Mouse (Mus musculus) ES-Bruce4 (cell line): ENCODE data around the gene Rad21l.

Source experiments
- CTCF ChIP-seq: IDR thresholded peaks from one replicate; pipeline ENCODE4 v1.8.1; 2011; ENCODE audit warnings: low read depth, low read length
- POLR2A ChIP-seq: IDR thresholded peaks from one replicate; pipeline ENCODE4 v1.8.1; 2011; ENCODE audit warnings: low read length; ENCODE audit not compliant: insufficient read depth

- TF ChIP-seq POLR2A = no peak
- peak; percentile 47 for TF ChIP-seq CTCF
These were observed 14.0 kb upstream of the Rad21l start for GRCm38 (mm10) chr2:151682357-151682756.
